Mouse (Mus musculus) monocyte, adult 5-6 weeks (primary cell): Measurements from ENCODE around the gene Evpl. TPM values are rescaled to one million over a fixed set of nuclear protein-coding genes. Genes with fewer than 3 reads are reported as not detected.
"Not testable (repeated sequence)": the region's sequence is repeated elsewhere in the genome, so short reads cannot be mapped to it uniquely, and the experiment has no call there.

Experiments
- ATAC-seq: fragments of 153-309, 156-312 bp; replicated peaks from 2 replicates; pipeline ENCODE4 v1.8.0; 2017; ENCODE audit warnings: mild to moderate bottlenecking; ENCODE audit not compliant: low TSS enrichment, insufficient number of reproducible peaks, severe bottlenecking, poor library complexity, low FRiP score
- total RNA-seq: library from RNA; stranded (forward); fragments of 200-1000, 200-491, 200-594 nt; gene quantifications from 3 replicates; pipeline ENCODE4 v1.2.3, GENCODE M21; 2017

Evpl gene
- total RNA-seq = 0.21 TPM in 1 of 3 replicates, not detected in the others

DNA sequence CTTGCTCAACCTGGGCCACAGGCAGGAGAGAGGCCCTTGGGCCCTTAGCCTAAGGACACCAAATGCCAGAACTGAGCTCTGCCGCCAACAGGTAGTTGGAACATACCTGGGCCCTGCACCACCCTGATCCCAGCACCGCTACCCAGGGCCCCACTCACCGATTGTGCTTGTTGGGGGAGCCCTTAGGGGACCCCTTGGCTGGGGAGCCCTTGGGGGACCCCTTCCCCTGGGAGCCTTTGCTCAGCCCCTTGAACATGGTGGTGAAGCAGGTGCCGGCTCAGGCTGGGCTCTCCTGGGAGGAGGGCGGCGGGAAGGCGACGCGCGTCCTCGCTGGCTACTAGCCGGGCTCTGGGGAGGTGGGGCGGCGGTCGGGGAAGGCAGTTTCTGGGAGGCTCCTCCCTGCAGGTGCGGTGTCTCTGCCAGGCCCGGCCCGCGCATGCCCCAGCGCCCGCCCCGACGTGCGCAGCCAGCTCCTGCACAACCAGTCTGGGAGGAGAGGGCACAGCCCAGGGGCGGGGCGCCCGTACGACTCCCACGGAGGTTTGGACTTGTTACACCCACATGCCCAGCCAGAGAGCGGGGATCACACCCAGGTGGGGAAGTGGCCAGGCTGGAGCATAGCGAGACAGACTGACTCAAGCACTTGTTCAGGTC is at the start of gene Evpl:
Evpl (minus strand) TSS at position 336 of the 654 bp plus-strand sequence.
- no peak for ATAC-seq

DNA sequence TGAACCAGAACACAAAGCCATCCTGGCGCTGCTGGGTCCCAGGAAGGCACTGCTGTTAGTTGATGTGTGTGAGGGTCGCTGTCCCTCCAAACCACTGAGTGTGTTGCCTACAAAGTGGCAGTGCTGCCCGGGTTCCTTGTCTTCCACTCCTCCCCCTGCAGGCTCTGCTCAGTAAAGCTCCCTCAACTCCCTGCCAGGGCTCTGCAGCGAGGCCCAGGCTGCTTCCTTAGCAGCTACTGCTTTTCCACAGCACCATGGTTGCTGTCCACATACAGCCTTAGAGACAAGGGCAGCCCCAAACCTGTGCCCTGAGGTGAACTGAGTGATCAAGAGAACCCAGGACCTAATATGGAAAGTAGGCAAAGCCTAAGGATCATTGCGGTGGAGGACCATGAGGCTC is 49.5 kb upstream of the Evpl start:
- ATAC-seq = no peak

DNA sequence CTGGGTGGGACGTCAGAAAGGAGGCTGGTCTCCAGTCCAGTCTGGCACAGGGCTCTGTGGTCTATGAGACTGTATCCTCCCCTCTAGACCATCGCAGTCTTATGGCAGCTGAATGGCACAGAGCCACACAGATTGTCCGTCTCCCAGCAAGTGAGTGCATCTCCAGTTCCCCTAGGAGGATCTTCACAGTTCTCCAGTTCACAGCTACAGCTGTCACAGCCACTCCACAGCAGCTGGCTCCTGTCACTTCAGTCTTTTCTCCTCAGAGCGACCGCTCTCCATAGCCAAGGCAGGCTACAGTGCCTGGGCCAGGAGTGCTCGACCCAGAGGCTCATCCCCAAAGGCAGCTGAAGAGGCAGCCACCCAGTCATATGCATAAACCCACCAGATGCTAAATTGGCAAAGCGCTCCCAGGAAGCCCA is 47.9 kb upstream of the Evpl start:
- no peak for ATAC-seq

DNA sequence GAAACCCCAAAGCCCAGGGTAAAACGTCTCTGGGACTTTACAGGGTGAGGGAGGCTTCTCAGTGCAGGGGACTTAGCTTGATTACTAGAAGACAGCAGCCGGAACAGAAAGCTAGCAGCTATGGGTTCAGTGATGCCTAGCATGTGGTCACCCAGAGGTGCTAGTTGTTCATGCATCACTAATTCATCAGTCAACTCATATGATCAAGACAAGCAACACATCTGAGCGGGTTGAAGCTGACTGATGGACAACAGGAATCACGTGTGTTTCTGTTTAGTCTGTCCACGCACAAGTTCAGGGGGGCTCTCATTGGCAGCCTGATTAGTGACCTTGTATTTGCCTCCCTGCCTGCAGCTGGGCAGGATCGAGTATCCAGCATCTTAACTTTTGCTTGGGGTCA is 46.1 kb upstream of the Evpl start:
- no peak for ATAC-seq

DNA sequence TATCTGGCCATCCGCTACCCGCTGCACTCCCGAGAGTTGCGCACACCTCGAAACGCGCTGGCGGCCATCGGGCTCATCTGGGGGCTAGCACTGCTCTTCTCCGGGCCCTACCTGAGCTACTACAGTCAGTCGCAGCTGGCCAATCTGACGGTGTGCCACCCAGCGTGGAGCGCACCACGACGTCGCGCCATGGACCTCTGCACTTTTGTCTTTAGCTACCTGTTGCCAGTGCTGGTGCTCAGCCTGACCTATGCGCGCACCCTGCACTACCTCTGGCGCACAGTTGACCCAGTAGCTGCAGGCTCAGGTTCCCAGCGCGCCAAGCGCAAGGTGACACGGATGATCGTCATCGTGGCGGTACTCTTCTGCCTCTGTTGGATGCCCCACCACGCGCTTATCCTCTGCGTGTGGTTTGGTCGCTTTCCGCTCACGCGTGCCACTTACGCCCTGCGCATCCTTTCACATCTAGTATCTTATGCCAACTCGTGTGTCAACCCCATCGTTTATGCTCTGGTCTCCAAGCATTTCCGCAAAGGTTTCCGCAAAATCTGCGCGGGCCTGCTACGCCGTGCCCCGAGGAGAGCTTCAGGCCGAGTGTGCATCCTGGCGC is 45.1 kb upstream of the Evpl start:
- ATAC-seq = no peak

DNA sequence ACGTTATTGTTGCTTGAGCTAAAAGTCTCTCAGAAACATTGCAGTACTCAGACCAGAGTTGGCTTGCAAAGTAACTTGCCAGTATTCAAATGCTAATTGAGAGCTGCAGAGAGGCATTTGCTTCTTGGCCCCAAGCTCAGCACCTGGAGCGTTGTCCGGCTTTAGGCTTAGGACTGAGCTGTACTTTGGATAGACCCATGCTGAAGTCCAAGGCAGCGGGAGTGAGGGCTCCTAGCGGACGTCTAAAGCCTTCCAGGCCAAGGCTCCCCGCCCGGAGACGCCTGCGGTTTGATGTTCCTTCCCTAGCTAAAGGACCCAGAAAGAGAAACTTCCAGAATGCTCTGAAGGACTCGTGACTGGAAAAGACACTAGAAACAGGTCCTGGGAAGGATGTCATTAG is 44.2 kb upstream of the Evpl start:
- no peak for ATAC-seq

DNA sequence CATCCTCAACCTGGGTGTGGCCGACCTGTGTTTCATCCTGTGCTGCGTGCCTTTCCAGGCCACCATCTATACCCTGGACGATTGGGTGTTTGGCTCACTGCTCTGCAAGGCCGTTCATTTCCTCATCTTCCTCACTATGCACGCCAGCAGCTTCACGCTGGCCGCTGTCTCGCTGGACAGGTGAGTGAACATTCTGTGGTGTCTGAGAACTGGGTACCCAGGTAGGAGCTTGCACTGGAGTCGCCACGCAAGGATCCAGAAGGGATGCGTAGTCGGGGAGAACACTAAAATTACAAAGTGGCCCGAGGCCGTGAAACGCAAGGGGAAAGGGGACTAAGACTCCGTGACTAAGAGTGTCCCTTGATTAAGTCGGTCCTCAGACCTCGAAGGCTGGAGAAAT is 43.8 kb upstream of the Evpl start:
- ATAC-seq = no peak

DNA sequence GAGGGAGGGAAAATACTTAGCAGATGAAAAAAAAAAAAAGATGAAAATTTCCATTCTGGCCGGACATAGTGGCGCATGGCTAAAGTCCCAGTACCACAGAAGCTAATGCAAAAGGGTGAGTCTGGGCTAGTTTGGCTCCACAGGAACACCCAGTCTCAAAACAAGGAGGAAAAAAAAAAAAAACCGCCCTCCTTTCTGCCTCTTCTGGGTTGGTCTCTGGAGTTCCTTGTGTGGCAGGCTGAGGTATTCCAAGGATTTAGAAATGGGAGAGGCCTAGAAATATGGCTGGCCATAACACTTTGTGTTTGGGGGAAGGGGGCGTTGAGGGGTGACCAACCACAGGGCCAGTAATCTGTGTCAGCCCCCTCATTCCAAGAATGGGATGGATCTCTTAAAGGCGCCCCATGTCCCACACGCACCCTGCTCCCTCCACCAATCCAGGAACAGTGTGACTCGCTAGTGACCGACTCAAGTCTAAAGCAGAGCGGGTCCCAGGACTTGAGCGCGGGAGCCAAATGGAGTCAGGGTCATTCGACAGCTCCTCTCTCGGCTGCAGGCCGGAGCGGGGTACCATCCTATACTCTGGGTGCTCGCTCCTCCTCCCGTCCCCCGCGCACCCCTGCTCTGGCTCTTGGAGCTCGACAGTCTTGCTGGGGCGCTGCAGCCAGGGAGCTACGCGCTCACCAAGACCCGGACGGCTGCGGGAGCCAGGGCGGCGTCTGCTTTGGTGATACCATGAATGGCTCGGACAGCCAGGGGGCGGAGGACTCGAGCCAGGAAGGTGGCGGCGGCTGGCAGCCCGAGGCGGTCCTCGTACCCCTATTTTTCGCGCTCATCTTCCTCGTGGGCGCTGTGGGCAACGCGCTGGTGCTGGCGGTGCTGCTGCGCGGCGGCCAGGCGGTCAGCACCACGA is 43.1 kb upstream of the Evpl start, which contains the start of gene Galr2:
Galr2 (plus strand) TSS at position 189 of the 913 bp plus-strand sequence.
- no peak for ATAC-seq

DNA sequence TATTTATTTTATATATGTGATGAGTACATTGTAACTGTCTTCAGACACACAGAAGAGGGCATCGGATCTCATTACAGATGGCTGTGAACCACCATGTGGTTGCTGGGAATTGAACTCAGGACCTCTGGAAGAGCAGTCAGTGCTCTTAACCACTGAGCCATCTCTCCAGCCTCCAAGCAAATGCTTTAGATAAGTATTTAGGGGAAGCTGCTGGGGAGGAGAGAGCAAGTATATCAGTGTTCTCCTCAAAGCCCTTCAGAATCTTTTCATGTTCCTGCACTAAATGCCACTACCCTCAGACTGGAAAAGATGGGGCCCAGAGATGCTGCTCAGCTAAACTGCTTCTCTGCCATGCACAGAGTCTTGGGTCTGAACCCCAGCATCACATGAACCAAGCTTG is 39.3 kb upstream of the Evpl start:
- not testable (repeated sequence) for ATAC-seq

DNA sequence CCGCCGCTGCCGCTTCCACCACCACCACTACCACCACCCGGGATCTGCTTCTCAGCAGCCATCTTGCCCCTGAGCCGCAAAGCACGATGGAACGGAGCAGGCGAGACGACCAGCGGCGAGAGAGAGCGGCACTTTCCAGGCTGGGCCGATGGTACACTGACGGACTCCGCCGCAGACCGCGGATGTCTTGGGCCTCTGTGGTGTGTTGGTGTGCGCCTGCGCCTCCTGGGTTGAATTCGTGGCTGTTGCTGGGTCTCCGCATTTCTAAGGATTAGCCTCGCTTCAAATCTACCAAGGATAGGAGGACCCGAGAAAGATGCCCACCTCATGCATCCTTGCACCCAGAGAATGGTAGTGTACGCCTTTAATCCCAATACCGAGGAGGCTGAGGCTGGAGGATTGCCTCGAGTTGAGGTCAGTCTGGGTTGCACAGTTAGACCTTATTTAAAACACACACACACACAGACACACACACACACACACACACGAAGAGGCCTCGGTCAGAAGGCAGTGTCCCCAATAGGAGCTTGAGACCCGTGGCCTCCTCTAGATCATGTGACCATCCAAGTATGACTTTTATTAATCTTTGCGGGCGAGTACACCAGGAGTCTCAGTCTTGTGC is 36.3 kb upstream of the Evpl start, which contains the start of gene Srp68:
Srp68 (minus strand) TSS at position 173 of the 622 bp plus-strand sequence.
- peak; percentile 100 for ATAC-seq

DNA sequence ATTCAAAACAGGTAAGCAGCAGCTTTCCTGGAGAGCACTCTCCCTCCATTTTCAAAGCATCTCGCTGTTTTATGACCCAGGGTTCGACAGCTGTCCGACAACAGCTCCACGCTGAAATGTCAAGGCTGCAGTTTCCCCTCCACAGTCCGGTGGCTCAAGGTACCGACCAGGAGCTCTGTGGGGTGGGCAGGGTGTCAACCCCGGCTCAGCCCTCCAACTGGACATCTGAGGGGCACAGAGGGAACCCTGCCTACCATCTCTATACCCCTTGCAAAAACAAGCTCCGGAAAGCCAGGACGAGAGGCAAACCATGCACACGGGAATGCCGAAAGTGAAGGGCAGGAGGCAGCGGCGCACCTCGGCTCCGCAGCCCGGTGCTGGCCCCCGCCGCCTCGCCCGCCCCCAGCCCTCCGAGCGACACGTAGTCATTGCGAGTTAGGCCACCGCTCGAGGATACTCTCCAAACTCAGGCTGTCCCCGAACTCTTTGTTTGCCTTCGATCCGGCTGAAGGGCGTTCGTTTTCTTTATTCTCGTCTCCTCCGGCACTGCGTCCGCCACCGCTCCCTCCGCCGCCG is 35.7 kb upstream of the Evpl start:
- no peak for ATAC-seq

DNA sequence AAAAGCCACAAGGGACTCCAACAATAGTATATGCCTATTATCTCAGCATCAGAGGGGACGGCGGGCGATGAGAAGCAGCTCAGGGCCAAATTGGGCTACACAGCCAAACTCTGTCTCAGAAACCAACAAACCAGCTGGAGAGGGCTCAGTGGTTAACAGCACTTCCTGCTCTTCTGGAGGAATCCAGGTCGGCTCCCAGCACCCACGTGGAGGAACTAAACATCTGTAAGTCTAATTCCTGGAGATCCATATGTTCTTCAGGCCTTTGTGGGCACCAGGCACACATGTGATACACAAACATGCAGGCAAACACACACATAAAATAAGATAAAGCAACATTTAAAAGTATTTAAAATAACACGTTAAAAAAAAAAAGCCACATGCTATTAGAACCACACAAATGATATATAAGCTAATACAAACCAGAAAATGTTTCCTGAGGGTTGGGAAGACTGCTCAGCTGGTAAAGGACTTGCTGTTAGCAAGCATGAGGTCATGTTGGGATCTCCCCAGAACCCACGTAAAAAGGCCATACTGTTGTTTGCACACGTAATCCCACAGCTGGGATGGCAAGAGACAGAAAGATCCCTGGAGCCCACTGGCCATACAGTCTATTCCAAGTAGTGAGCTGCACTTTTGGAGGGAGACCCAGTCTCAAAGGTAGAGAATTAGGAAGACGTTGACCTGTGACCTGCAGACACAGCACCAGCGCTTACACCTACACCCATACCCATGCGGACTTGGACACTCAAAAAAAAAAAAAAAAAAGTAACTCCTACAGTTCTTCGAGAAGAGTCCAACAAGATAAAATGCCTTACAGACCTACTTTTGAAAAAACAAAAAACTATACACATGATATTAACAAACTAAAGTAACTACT is 35.0 kb upstream of the Evpl start:
- no peak for ATAC-seq

DNA sequence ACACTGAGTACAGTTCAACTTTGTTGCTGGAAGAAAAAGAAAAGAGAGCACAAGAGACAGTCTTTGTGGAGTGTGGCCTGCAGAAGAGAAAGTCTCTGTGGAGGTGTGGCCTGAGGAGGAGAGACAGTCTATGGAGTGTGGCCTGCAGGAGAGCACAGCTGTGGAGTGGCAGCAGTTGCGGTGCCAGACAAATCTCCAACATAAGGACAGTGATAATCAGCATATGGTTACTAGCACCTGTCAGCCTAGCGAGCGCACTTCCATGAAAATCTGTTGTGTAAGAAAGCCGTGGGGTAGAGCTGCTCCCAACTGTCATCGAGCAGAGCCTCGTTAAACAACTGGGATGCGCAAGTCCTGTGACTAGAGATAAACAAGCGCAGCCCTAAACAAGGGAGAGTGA is 31.7 kb upstream of the Evpl start:
- ATAC-seq = no peak

DNA sequence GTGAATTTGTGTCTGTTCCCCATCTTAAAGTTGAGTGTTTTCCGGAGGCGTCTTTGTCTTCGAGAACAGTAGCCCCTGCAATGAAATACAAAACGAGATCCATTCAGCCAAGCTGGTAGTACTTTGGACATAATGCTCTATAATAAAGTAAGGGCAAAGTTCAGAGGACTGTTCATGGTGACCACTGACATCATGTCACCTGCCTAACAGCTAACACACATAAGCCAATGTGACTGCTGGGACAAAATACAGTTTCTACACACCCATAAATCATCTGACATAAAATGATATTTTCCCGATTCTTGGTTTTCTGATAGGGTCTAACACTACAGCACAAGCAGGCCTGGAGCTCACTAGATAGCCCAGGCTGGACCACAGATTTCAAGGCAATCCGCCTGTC is 30.4 kb upstream of the Evpl start:
- ATAC-seq = no peak

DNA sequence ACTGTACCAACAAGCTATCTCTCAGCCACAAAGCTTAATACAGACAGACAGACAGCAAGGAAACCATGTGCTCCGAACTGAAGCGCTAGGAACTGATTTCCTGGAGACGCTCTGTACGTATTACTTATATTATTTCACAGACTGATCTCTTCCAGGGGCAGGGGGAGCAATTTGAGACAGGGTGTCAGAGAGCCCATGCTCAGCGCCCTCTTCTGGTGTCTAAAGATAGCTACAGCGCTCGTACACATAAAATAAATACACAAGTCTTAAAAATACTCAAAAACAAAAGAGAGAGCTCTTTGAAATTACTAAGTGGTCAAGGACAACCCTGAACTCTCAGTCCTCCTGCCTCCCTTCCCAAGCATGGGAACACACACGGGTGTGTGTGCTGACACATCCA is 29.8 kb upstream of the Evpl start:
- ATAC-seq = no peak

DNA sequence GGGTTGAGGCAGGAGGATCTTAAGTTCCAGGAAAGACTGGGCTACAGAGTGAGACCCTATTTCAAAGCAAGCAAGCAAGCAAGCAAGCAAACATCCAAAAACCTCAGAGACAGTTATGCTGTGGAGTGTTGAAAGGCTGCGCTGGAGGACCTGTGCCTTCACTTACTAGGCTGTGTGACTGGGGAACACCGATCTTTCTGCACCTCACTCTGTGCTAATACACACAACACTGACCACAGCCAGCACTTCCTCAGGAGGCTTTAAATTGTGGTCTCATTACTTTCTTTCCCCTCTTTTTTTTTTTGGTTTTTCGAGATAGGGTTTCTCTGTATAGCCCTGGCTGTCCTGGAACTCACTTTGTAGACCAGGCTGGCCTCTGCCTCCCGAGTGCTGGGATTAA is 28.0 kb upstream of the Evpl start:
- ATAC-seq = no peak

DNA sequence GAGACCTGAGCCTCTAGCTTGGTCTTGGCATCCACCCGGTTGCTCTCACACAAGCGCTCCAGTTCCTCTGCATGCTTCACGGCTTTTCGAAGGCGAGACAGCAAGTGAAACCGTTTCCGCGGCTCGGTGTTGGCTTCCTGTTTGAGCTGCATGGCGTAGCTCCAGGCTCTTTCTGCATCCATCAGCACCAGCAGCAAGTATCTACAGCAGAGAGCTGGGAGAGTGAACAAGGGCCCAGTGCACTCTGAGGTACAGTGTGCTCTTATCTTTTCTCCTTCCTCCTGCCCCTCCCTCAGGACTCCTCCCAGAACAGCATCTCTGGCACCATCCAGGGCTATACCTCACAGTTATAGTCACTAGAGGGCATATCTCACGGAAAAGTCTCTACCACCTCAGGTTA is 27.5 kb upstream of the Evpl start:
- no peak; the same call in 1 of the 2 replicates for ATAC-seq

DNA sequence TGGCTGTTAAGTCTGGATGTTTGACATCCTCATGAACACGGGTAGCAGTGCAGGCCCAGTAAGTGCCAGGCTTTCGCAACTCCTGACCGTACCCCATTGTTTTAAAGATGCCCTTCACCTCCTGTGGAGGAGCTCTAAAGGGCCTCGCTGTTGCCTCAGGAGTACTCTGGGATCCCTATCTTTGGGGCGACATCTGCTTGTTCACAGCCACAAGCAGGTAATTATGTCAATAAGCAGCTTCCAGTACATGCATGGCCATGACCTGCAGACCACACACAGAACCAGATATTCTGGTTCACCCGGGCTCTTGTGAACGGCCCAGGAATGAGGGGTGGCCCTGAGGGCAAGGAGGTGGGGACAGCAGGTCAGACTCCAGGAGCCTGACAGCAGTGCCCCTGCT is 22.4 kb upstream of the Evpl start:
- ATAC-seq = no peak
